Mouse (Mus musculus): ENCODE measurements around the gene Shq1. TPM values are rescaled to one million over a fixed set of nuclear protein-coding genes. Genes with fewer than 3 reads are reported as not detected.

Gene Shq1
- 8.5 TPM in 2 replicates for polyA plus RNA-seq (2014; fragmentation: Nextera tagmentation; extraction: Ambion mirVana)

- Histone ChIP-seq H3K9me3 (ENCODE audit: control insufficient read depth, low read length) (no peaks in the 10 kb centered on the region), H3K9ac (ENCODE audit: low read length) (peak within 1 kb of the TSS; percentile 84), H3K4me2 (ENCODE audit: low read length) (peak within 1 kb of the TSS; percentile 91), H3K4me3 (ENCODE audit: control insufficient read depth in 1 of 2, insufficient read depth in 1 of 2, low read depth in 1 of 2, low read length in 2 of 2) (peak within 1 kb of the TSS; percentile 60 to 85), H3K27me3 (ENCODE audit: control insufficient read depth, insufficient read depth, low read length) (no peaks in the 10 kb centered on the region), H3K27ac (replicated peaks in 1 of 2; ENCODE audit: control insufficient read depth in 1 of 2, insufficient read depth in 1 of 2, low read depth in 2 of 2, low read length in 2 of 2) (peak within 1 kb of the TSS in 1 of 2 experiments; percentile 46; a peak in 2 of 4 replicates), H3K4me1 (ENCODE audit: control insufficient read depth in 2 of 2, insufficient read depth in 2 of 2, low read length in 2 of 2) (peaks cover 2 to 9% of the 10 kb centered on the region in 2 experiments; a peak in 2 of 4 replicates), H3K36me3 (ENCODE audit: control insufficient read depth, insufficient read depth, low read length) (no peaks in the 10 kb centered on the region)
- under 1% methylated on average over 49 of the region's 49 CpGs for WGBS
- ATAC-seq (ENCODE audit: insufficient number of reproducible peaks, insufficient read depth, low FRiP score, low read depth): peak; percentile 74
Measured at GRCm38 (mm10) chr6:100670880-100671344, at the start of gene Shq1. Gene Shq1, minus strand, starts transcription at chr6:100671157.

GRCm38 (mm10) chr6:100720098-100720501 is 49.1 kb upstream of the Shq1 start:
- Histone ChIP-seq H3K9me3 (ENCODE audit: control insufficient read depth, low read length) (no peaks in the 10 kb centered on the region), H3K36me3 (ENCODE audit: control insufficient read depth, insufficient read depth, low read length) (no peaks in the 10 kb centered on the region), H3K4me2 (ENCODE audit: low read length) (no peak overlapping the region), H3K27ac (replicated peaks in 1 of 2; ENCODE audit: control insufficient read depth in 1 of 2, insufficient read depth in 1 of 2, low read depth in 2 of 2, low read length in 2 of 2) (no peak overlapping the region), H3K4me3 (ENCODE audit: control insufficient read depth in 1 of 2, insufficient read depth in 1 of 2, low read depth in 1 of 2, low read length in 2 of 2) (no peak overlapping the region), H3K27me3 (ENCODE audit: control insufficient read depth, insufficient read depth, low read length) (no peaks in the 10 kb centered on the region), H3K9ac (ENCODE audit: low read length) (no peak overlapping the region), H3K4me1 (ENCODE audit: control insufficient read depth in 2 of 2, insufficient read depth in 2 of 2, low read length in 2 of 2) (peaks cover 0 to 4% of the 10 kb centered on the region in 2 experiments; a peak in 2 of 4 replicates)
- WGBS: 72% methylated on average over 6 of the region's 6 CpGs
- no peak for ATAC-seq (ENCODE audit: insufficient number of reproducible peaks, insufficient read depth, low FRiP score, low read depth)

- H3K27me3 ChIP-seq (ENCODE audit: control insufficient read depth, insufficient read depth, low read length): no peaks in the 10 kb centered on the region
- H3K9ac ChIP-seq (ENCODE audit: low read length): no peak overlapping the region
- ATAC-seq (ENCODE audit: insufficient number of reproducible peaks, insufficient read depth, low FRiP score, low read depth): no peak
- no peak overlapping the region for H3K4me2 ChIP-seq (ENCODE audit: low read length)
- 67% methylated on average over 8 of the region's 8 CpGs for WGBS
- H3K36me3 ChIP-seq (ENCODE audit: control insufficient read depth, insufficient read depth, low read length): no peaks in the 10 kb centered on the region
- H3K27ac ChIP-seq (replicated peaks in 1 of 2; ENCODE audit: control insufficient read depth in 1 of 2, insufficient read depth in 1 of 2, low read depth in 2 of 2, low read length in 2 of 2): no peak overlapping the region
- H3K4me3 ChIP-seq (ENCODE audit: control insufficient read depth in 1 of 2, insufficient read depth in 1 of 2, low read depth in 1 of 2, low read length in 2 of 2): no peak overlapping the region
- peaks cover 0 to 4% of the 10 kb centered on the region in 2 experiments; a peak in 2 of 4 replicates for H3K4me1 ChIP-seq (ENCODE audit: control insufficient read depth in 2 of 2, insufficient read depth in 2 of 2, low read length in 2 of 2)
- H3K9me3 ChIP-seq (ENCODE audit: control insufficient read depth, low read length): no peaks in the 10 kb centered on the region
Measured at GRCm38 (mm10) chr6:100716817-100717216, 45.9 kb upstream of the Shq1 start.

GRCm38 (mm10) chr6:100716152-100716551 is 45.2 kb upstream of the Shq1 start:
- Histone ChIP-seq H3K4me3 (ENCODE audit: control insufficient read depth in 1 of 2, insufficient read depth in 1 of 2, low read depth in 1 of 2, low read length in 2 of 2) (no peak overlapping the region), H3K4me2 (ENCODE audit: low read length) (no peak overlapping the region), H3K9ac (ENCODE audit: low read length) (no peak overlapping the region), H3K9me3 (ENCODE audit: control insufficient read depth, low read length) (no peaks in the 10 kb centered on the region), H3K27ac (replicated peaks in 1 of 2; ENCODE audit: control insufficient read depth in 1 of 2, insufficient read depth in 1 of 2, low read depth in 2 of 2, low read length in 2 of 2) (no peak overlapping the region), H3K4me1 (ENCODE audit: control insufficient read depth in 2 of 2, insufficient read depth in 2 of 2, low read length in 2 of 2) (peaks cover 0 to 3% of the 10 kb centered on the region in 2 experiments; a peak in 2 of 4 replicates), H3K27me3 (ENCODE audit: control insufficient read depth, insufficient read depth, low read length) (no peaks in the 10 kb centered on the region), H3K36me3 (ENCODE audit: control insufficient read depth, insufficient read depth, low read length) (no peaks in the 10 kb centered on the region)
- 53% methylated on average over 7 of the region's 7 CpGs for WGBS
- ATAC-seq (ENCODE audit: insufficient number of reproducible peaks, insufficient read depth, low FRiP score, low read depth): no peak

- Histone ChIP-seq H3K4me1 (ENCODE audit: control insufficient read depth in 2 of 2, insufficient read depth in 2 of 2, low read length in 2 of 2) (no peaks in the 10 kb centered on the region), H3K9me3 (ENCODE audit: control insufficient read depth, low read length) (no peaks in the 10 kb centered on the region), H3K36me3 (ENCODE audit: control insufficient read depth, insufficient read depth, low read length) (no peaks in the 10 kb centered on the region), H3K4me3 (ENCODE audit: control insufficient read depth in 1 of 2, insufficient read depth in 1 of 2, low read depth in 1 of 2, low read length in 2 of 2) (no peak overlapping the region), H3K27ac (replicated peaks in 1 of 2; ENCODE audit: control insufficient read depth in 1 of 2, insufficient read depth in 1 of 2, low read depth in 2 of 2, low read length in 2 of 2) (no peak overlapping the region), H3K9ac (ENCODE audit: low read length) (no peak overlapping the region), H3K27me3 (ENCODE audit: control insufficient read depth, insufficient read depth, low read length) (no peaks in the 10 kb centered on the region), H3K4me2 (ENCODE audit: low read length) (no peak overlapping the region)
- 71% methylated on average over 8 of the region's 8 CpGs for WGBS
- no peak for ATAC-seq (ENCODE audit: insufficient number of reproducible peaks, insufficient read depth, low FRiP score, low read depth)
Measured at GRCm38 (mm10) chr6:100715296-100715828, 44.4 kb upstream of the Shq1 start.

- Histone ChIP-seq H3K4me1 (ENCODE audit: control insufficient read depth in 2 of 2, insufficient read depth in 2 of 2, low read length in 2 of 2) (peaks cover 4 to 5% of the 10 kb centered on the region in 2 experiments; a peak in 3 of 4 replicates), H3K9ac (ENCODE audit: low read length) (no peak overlapping the region), H3K27ac (replicated peaks in 1 of 2; ENCODE audit: control insufficient read depth in 1 of 2, insufficient read depth in 1 of 2, low read depth in 2 of 2, low read length in 2 of 2) (no peak overlapping the region), H3K36me3 (ENCODE audit: control insufficient read depth, insufficient read depth, low read length) (no peaks in the 10 kb centered on the region), H3K4me2 (ENCODE audit: low read length) (no peak overlapping the region), H3K4me3 (ENCODE audit: control insufficient read depth in 1 of 2, insufficient read depth in 1 of 2, low read depth in 1 of 2, low read length in 2 of 2) (no peak overlapping the region), H3K9me3 (ENCODE audit: control insufficient read depth, low read length) (no peaks in the 10 kb centered on the region), H3K27me3 (ENCODE audit: control insufficient read depth, insufficient read depth, low read length) (peaks cover 8% of the 10 kb centered on the region)
- no peak for ATAC-seq (ENCODE audit: insufficient number of reproducible peaks, insufficient read depth, low FRiP score, low read depth)
- WGBS: 77% methylated on average over 5 of the region's 5 CpGs
Measured at GRCm38 (mm10) chr6:100710866-100711265, 39.9 kb upstream of the Shq1 start.

GRCm38 (mm10) chr6:100710170-100710569 is 39.2 kb upstream of the Shq1 start:
- H3K9ac ChIP-seq (ENCODE audit: low read length): no peak overlapping the region
- H3K9me3 ChIP-seq (ENCODE audit: control insufficient read depth, low read length): no peaks in the 10 kb centered on the region
- peaks cover 5 to 9% of the 10 kb centered on the region in 2 experiments for H3K4me1 ChIP-seq (ENCODE audit: control insufficient read depth in 2 of 2, insufficient read depth in 2 of 2, low read length in 2 of 2)
- H3K27me3 ChIP-seq (ENCODE audit: control insufficient read depth, insufficient read depth, low read length): peaks cover 15% of the 10 kb centered on the region
- no peak overlapping the region for H3K27ac ChIP-seq (replicated peaks in 1 of 2; ENCODE audit: control insufficient read depth in 1 of 2, insufficient read depth in 1 of 2, low read depth in 2 of 2, low read length in 2 of 2)
- no peak overlapping the region for H3K4me2 ChIP-seq (ENCODE audit: low read length)
- no peak for ATAC-seq (ENCODE audit: insufficient number of reproducible peaks, insufficient read depth, low FRiP score, low read depth)
- no peak overlapping the region for H3K4me3 ChIP-seq (ENCODE audit: control insufficient read depth in 1 of 2, insufficient read depth in 1 of 2, low read depth in 1 of 2, low read length in 2 of 2)
- 26% methylated on average over 4 of the region's 4 CpGs for WGBS
- H3K36me3 ChIP-seq (ENCODE audit: control insufficient read depth, insufficient read depth, low read length): no peaks in the 10 kb centered on the region

GRCm38 (mm10) chr6:100709483-100709882 is 38.5 kb upstream of the Shq1 start:
- Histone ChIP-seq H3K27me3 (ENCODE audit: control insufficient read depth, insufficient read depth, low read length) (peaks cover 19% of the 10 kb centered on the region), H3K36me3 (ENCODE audit: control insufficient read depth, insufficient read depth, low read length) (no peaks in the 10 kb centered on the region), H3K4me3 (ENCODE audit: control insufficient read depth in 1 of 2, insufficient read depth in 1 of 2, low read depth in 1 of 2, low read length in 2 of 2) (no peak overlapping the region), H3K9me3 (ENCODE audit: control insufficient read depth, low read length) (no peaks in the 10 kb centered on the region), H3K27ac (replicated peaks in 1 of 2; ENCODE audit: control insufficient read depth in 1 of 2, insufficient read depth in 1 of 2, low read depth in 2 of 2, low read length in 2 of 2) (no peak overlapping the region), H3K9ac (ENCODE audit: low read length) (no peak overlapping the region), H3K4me1 (ENCODE audit: control insufficient read depth in 2 of 2, insufficient read depth in 2 of 2, low read length in 2 of 2) (peaks cover 7 to 9% of the 10 kb centered on the region in 2 experiments), H3K4me2 (ENCODE audit: low read length) (no peak overlapping the region)
- WGBS: 25% methylated on average over 7 of the region's 7 CpGs
- ATAC-seq (ENCODE audit: insufficient number of reproducible peaks, insufficient read depth, low FRiP score, low read depth): no peak
